Mouse (Mus musculus): Measurements from ENCODE around the gene Mycbp2. TPM values are rescaled to one million over a fixed set of nuclear protein-coding genes. Genes with fewer than 3 reads are reported as not detected.

The Mycbp2 gene
- polyA plus RNA-seq, 1 experiment from 2014 or later, result 23.0 TPM

DNA sequence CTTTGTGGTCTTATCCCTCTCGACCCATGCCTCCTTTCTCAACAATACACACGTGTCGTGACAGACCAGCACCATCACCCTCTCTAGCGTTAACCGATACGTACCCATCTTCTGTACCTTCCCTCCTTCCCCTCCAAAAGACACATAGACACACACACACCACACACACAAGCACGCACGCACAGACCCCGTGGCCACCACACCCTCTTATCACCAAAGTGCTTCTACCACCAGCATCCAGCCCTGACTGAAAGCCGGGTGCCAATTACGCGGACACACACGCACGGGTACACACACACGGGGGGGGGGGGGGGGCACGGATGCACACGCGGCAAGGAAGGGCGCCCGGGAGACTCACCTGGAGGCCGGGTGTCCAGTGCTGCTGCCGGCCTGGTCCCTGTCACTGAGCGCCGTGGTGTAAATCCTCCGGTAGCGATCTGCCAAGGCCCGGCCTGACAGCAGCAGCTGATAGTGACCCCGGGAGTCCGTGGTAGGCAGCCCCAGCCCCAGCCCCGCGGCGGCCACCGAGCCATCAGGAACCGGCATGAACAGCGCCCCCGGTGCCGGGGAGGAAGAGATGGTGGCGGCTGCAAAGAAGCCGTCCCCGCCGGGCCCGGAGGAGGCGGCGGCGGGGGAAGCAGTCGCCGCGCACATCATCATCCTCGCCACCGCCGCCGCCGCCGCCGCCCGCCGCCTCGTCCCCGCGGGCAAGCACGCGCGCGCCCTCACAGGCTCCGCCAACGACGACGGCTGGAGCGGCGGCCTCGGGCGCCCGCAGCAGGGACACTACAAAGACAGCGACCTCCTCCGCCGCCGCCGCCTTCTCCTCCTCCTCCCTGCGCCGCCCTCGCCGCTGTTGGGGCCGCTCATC lies 521 bp downstream of the Mycbp2 start:
- Histone ChIP-seq H3K4me1 (peaks cover 28% of the 10 kb centered on the region), H3K36me3 (no peaks in the 10 kb centered on the region), H3K9ac (peak overlapping the region; percentile 86), H3K27me3 (no peaks in the 10 kb centered on the region; the same call in 1 of the 2 replicates), H3K4me2 (replicated peaks) (peak overlapping the region; percentile 79), H3K4me3 (peak overlapping the region; percentile 79), H3K9me3 (no peaks in the 10 kb centered on the region), H3K27ac (peak overlapping the region; percentile 85)
- ATAC-seq (ENCODE audit: low FRiP score, low read depth), result peak; percentile 49
- under 1% methylated on average over 72 of the region's 83 CpGs for WGBS

DNA sequence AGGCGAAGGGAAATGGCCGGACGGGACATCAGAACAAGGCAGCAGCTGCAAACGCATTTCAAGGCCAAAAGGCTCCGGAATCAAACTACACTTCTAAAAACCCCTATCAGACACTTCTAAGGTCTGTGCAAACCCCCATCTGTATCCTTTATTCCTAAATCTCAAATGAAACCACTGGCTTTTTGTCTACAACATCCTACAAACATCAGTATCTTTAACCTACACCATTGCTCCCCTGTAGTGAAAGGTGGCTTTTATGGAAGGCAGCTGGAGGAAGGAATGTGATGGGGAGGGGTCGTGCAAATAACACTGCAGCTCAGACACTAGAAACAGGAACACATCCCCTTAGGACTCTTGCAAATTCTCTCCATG lies 1.1 kb downstream of the Mycbp2 start:
- H3K27ac ChIP-seq, result peak overlapping the region; percentile 85
- ATAC-seq (ENCODE audit: low FRiP score, low read depth), result no peak

DNA sequence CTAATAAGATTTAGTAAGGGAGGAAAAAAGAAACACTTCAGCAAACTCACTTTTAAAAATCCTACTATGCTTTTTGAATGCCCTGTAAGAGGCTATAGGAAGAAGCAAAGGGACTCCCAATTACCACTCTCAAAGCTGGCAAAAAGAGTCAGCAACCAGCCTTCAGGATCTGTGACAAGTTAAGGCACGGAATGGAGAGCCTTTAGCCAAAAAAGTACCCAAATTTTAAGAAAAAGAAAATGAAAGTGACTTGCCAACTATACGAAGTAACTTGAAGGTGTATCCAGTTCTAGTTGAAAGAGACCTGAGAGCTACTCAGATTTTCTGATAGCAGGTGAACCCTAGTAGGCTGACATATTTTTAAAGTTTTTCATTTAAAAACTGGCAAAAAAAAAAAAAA lies 1.6 kb downstream of the Mycbp2 start:
- Histone ChIP-seq H3K27me3 (no peaks in the 10 kb centered on the region; the same call in 1 of the 2 replicates), H3K4me3 (peak overlapping the region; percentile 79), H3K9ac (peak overlapping the region; percentile 86; the same call in 1 of the 2 replicates), H3K36me3 (no peaks in the 10 kb centered on the region), H3K27ac (no peak overlapping the region), H3K4me2 (replicated peaks) (peak overlapping the region; percentile 79), H3K4me1 (peaks cover 27% of the 10 kb centered on the region), H3K9me3 (no peaks in the 10 kb centered on the region)
- 52% methylated on average over 2 of the region's 2 CpGs for WGBS
- ATAC-seq (ENCODE audit: low FRiP score, low read depth), result no peak

More for the DNA sequence above, 1.1 kb downstream of the Mycbp2 start:
- Histone ChIP-seq H3K4me3 (peak overlapping the region; percentile 79), H3K36me3 (no peaks in the 10 kb centered on the region), H3K4me1 (peaks cover 28% of the 10 kb centered on the region), H3K4me2 (replicated peaks) (peak overlapping the region; percentile 79), H3K27me3 (no peaks in the 10 kb centered on the region; the same call in 1 of the 2 replicates), H3K9me3 (no peaks in the 10 kb centered on the region), H3K9ac (peak overlapping the region; percentile 86)
- under 1% methylated on average over 6 of the region's 6 CpGs for WGBS

DNA sequence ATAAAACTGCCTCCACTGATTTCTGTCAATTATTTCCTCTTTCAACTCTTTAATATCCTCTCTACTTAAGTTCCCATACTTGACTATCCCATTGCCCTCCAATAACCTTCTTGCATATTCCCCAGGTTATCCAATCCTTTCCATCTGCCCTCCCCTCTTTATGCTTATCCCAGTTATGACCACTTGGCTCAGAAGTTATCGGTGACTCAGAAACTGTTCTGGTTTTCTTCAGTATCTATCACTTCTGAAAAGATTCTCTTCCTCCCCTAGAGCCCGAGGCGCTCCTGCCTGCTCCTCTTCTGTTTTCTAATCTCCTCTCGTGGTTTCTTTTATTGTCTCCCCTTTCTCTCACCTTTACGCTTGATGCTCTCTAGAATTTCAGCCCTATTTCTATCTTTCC lies 2.8 kb downstream of the Mycbp2 start:
- Histone ChIP-seq H3K27me3 (no peaks in the 10 kb centered on the region; the same call in 1 of the 2 replicates), H3K9ac (no peak overlapping the region), H3K36me3 (no peaks in the 10 kb centered on the region), H3K9me3 (no peaks in the 10 kb centered on the region), H3K27ac (no peak overlapping the region), H3K4me1 (peaks cover 24% of the 10 kb centered on the region), H3K4me2 (replicated peaks) (no peak overlapping the region), H3K4me3 (no peak overlapping the region)
- ATAC-seq (ENCODE audit: low FRiP score, low read depth), result no peak
- WGBS, result 72% methylated on average over 5 of the region's 5 CpGs

DNA sequence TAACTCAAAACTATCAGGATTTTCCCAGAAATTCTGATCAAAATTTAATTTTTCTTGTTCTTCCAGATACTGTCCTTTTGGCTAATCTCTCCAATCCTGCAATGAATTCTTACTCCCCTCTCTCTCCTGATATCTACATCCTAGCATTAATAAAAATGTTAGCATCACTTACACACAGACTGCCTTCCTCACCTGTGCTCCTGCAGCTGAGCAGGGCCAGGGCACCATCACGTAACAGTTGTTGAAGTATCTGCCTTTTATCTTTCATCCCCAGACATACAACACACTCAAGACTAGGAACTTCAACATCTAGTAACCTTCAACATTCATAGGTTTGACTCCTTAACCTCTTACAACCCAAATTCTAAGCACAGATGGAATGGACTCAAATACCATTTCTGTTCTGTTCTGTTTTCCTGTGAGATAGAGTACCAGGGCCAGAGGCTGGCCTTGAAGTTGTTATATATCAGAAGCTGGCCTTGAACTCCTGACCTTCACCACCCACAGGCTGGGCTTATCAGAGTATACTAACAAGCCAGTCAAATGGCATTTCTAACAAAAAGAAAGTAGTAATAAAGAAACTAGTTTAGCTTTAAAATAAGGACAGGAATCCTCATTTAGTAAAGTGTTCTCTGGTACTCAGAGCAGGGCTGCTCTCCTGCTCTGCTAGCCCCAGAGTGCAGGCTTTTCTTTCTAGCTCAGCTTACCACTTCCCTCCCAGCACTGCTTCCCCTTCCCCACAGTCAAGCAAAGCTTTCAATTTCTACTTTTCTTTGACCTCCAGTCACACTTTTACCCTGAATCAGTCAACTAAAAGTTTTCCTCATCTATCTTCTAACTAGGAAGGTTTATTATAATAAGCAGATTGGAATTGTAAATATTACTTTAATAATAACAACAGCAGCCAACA lies 5.0 kb downstream of the Mycbp2 start:
- H3K36me3 ChIP-seq, result no peaks in the 10 kb centered on the region
- 84% methylated on average over 1 of the region's 1 CpGs for WGBS
- ATAC-seq (ENCODE audit: low FRiP score, low read depth), result no peak

DNA sequence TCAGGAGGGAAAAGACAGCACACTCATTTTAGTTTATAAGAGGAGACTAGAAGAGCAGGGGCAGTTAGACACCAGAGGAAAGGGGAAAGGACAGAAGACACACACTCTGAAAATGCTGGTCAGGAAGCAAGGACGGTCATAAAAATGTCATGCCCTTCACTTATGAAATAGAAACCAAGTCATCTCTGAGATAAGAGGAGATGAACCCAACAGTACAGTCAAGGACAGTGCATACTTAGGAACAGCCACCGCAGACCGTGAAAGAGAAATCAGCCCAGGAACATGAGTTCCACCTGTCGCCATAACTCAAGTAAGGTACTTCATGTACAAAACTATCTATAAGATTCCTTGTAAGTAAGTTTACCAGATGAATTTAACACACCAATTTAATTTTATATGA lies 33.7 kb downstream of the Mycbp2 start:
- no peaks in the 10 kb centered on the region for H3K4me1 ChIP-seq
- peaks cover 36% of the 10 kb centered on the region for H3K36me3 ChIP-seq
- no peak overlapping the region for H3K27ac ChIP-seq
- no peak for ATAC-seq (ENCODE audit: low FRiP score, low read depth)
- H3K9ac ChIP-seq, result no peak overlapping the region
- H3K4me2 ChIP-seq (replicated peaks), result no peak overlapping the region
- WGBS, result 96% methylated on average over 4 of the region's 4 CpGs
- H3K4me3 ChIP-seq, result no peak overlapping the region
- no peaks in the 10 kb centered on the region for H3K27me3 ChIP-seq
- H3K9me3 ChIP-seq, result 0 out of 2 replicates have a peak, but pooled peaks cover 7% of the 10 kb centered on the region

More for the DNA sequence above, 5.0 kb downstream of the Mycbp2 start:
- H3K4me1 ChIP-seq, result peaks cover 20% of the 10 kb centered on the region
- H3K27ac ChIP-seq, result no peak overlapping the region
- H3K9me3 ChIP-seq, result no peaks in the 10 kb centered on the region
- H3K4me2 ChIP-seq (replicated peaks), result no peak overlapping the region
- no peak overlapping the region for H3K9ac ChIP-seq
- H3K4me3 ChIP-seq, result no peak overlapping the region
- no peaks in the 10 kb centered on the region for H3K27me3 ChIP-seq

DNA sequence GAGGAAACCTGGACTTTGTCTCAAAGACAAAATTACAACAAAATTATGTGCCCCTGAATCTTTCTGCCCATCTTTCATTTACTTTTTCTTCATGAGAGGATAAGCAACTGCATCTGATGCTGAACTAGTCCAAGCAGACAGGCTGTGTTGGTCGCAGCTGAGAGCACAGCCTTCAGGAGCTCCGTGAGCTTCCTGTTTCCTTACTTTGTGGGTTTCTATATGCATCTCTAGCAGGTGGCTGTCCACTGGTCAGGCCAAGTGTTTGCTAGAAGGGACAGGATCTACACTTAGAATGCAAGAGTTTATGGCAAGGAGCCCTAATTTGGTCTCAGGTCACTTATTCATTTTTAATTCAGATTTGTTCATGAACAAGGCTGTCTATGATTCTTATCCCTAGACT lies 50.4 kb downstream of the Mycbp2 start:
- Histone ChIP-seq H3K27me3 (no peaks in the 10 kb centered on the region), H3K4me2 (replicated peaks) (no peak overlapping the region), H3K36me3 (peaks cover 43% of the 10 kb centered on the region), H3K9ac (no peak overlapping the region), H3K9me3 (no peaks in the 10 kb centered on the region), H3K4me1 (no peaks in the 10 kb centered on the region), H3K4me3 (no peak overlapping the region), H3K27ac (no peak overlapping the region)
- ATAC-seq (ENCODE audit: low FRiP score, low read depth), result no peak
- 94% methylated on average over 2 of the region's 2 CpGs for WGBS

DNA sequence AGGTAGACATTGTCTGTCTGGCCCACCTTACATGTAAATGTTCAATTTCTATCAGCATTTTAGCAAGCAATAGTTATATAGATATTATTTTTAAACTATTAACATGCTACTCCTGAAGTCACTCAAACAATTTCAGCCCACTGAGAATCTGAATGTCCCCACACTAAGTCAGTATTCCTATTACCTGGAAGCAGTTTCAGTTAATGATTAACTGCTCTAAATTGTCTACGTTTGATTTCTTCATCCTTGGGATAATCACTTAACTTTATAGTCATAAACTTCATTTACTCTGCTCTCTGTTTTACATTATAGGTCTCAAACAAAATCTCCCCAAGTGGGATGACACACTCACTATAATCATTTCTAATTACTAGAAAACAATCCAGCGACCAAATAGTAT lies 60.0 kb downstream of the Mycbp2 start:
- no peaks in the 10 kb centered on the region for H3K4me1 ChIP-seq
- no peak overlapping the region for H3K27ac ChIP-seq
- no peak for ATAC-seq (ENCODE audit: low FRiP score, low read depth)
- no peaks in the 10 kb centered on the region for H3K9me3 ChIP-seq
- H3K36me3 ChIP-seq, result peaks cover 27% of the 10 kb centered on the region
- H3K4me3 ChIP-seq, result no peak overlapping the region
- no peak overlapping the region for H3K9ac ChIP-seq
- 77% methylated on average over 2 of the region's 2 CpGs for WGBS
- H3K4me2 ChIP-seq (replicated peaks), result no peak overlapping the region
- no peaks in the 10 kb centered on the region for H3K27me3 ChIP-seq

DNA sequence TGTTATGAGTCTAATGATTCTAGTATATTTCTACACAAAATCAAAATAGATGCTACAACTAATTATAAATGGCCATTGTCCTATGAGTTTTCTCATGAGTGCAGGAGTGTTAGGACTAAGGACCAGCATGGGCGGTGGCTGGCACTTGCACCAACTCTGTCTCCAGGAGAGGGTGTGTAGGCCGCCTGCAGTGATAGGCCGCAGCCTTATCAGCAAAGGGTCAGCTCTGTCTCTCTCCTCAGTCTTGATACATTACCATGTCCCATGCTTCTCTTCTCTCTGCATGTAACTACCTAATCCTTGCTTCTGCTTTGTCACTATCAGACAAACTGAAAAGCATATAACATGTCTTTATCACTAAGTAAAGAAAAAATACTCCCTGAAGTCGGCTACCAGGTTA lies 69.9 kb downstream of the Mycbp2 start:
- 90% methylated on average over 4 of the region's 4 CpGs for WGBS
- H3K36me3 ChIP-seq, result peaks cover 20% of the 10 kb centered on the region
- H3K27ac ChIP-seq, result no peak overlapping the region
- no peak for ATAC-seq (ENCODE audit: low FRiP score, low read depth)
- no peak overlapping the region for H3K9ac ChIP-seq
- H3K4me1 ChIP-seq, result no peaks in the 10 kb centered on the region
- no peak overlapping the region for H3K4me2 ChIP-seq (replicated peaks)
- no peaks in the 10 kb centered on the region for H3K9me3 ChIP-seq
- no peak overlapping the region for H3K4me3 ChIP-seq
- H3K27me3 ChIP-seq, result no peaks in the 10 kb centered on the region

DNA sequence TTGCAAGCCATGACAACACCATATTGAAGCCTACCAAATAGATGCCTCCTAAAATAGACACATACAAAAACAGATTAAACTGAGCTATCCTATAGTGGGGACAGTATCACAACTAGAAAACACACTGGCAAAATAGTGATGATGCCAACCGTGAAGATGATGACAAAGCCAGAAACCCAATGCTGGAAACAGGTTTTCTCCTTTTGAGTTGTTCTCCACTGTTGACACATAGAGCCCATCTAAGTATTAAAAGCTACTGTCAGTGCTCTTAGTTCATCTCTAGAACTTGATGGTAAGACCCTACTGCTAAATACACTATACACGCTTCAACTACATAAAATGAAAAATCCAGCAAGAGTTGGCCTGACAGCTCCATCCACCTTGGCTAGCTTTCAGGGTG lies 86.2 kb downstream of the Mycbp2 start:
- Histone ChIP-seq H3K4me2 (replicated peaks) (no peak overlapping the region), H3K9ac (no peak overlapping the region), H3K36me3 (peaks cover 33% of the 10 kb centered on the region), H3K27ac (no peak overlapping the region), H3K4me3 (no peak overlapping the region), H3K9me3 (no peaks in the 10 kb centered on the region), H3K27me3 (no peaks in the 10 kb centered on the region), H3K4me1 (no peaks in the 10 kb centered on the region)
- ATAC-seq (ENCODE audit: low FRiP score, low read depth), result no peak
- 92% methylated on average over 2 of the region's 2 CpGs for WGBS

DNA sequence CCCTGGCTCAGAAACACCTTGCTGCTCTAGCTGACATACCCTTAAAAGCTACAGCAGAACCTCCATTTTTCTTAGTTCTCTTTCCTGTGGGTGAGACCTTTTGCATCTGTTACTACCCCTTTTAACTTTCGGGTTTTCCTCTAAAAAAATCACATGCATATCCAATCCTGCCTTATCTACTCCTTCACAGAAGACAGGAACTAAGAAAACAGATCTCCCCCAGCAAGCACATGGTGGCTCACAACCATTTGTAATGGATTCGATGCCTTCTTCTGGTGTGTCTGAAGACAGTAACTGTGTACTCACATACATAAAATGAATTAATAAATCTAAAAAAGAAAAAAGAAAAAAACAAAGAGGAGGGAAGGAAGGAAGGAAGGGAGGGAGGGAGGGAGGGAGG lies 87.9 kb downstream of the Mycbp2 start:
- no peak for ATAC-seq (ENCODE audit: low FRiP score, low read depth)
- H3K9me3 ChIP-seq, result no peaks in the 10 kb centered on the region
- 95% methylated on average over 2 of the region's 2 CpGs for WGBS

DNA sequence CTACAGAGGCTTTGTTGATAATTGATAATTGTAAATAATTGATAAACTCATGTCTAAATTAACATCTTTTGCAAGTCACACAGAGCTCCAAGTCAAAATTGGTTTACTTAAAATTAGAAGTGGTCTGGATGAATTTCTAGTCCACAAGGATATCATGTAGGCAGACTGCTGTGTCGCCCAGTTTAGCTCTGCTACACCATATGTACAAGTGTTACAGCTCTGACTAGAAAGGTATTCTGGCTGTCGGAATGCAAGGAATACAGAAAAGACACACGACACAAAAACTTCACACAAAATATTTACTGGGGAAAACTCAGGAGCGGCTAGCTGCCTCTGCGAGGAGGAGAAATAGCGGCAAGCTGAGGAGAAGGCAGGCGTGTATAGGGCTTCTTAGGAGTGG lies 89.7 kb downstream of the Mycbp2 start:
- WGBS, result 94% methylated on average over 7 of the region's 7 CpGs
- peaks cover 38% of the 10 kb centered on the region for H3K36me3 ChIP-seq

More for the DNA sequence above, 87.9 kb downstream of the Mycbp2 start:
- Histone ChIP-seq H3K27me3 (no peaks in the 10 kb centered on the region), H3K4me3 (no peak overlapping the region), H3K27ac (no peak overlapping the region), H3K9ac (no peak overlapping the region), H3K4me2 (replicated peaks) (no peak overlapping the region), H3K4me1 (no peaks in the 10 kb centered on the region), H3K36me3 (peaks cover 33% of the 10 kb centered on the region)

More for the DNA sequence above, 89.7 kb downstream of the Mycbp2 start:
- H3K9ac ChIP-seq, result no peak overlapping the region
- no peak overlapping the region for H3K4me2 ChIP-seq (replicated peaks)
- H3K4me1 ChIP-seq, result no peaks in the 10 kb centered on the region
- no peak overlapping the region for H3K4me3 ChIP-seq
- no peaks in the 10 kb centered on the region for H3K9me3 ChIP-seq
- H3K27me3 ChIP-seq, result no peaks in the 10 kb centered on the region
- no peak for ATAC-seq (ENCODE audit: low FRiP score, low read depth)
- H3K27ac ChIP-seq, result no peak overlapping the region

Measured in limb, embryonic 13.5 days (tissue).